ENCODE assay signal across 18 mouse cellular contexts in genomic region chr10:46692661-46693060, GRCm38 (mm10).
DNase-seq lines count a peak whose midpoint lies in the region; TF ChIP-seq lines count a peak whose summit lies in the region.
"Had no signal": no experiment of that assay in that cellular context is flagged by ENCODE, and none has a peak within 500 bp of the region (broad histone marks: within the 10 kb centered on the region; RNA-seq: fewer than 3 reads in every experiment).

No protein-coding gene starts in this region.

- TF ChIP-seq CTCF in CH12.LX (conservative IDR thresholded peaks at IDR 0.05 in 1 of 2, IDR thresholded peaks at IDR 0.05 in 1 of 2; ENCODE audit: low read depth in 2 of 2, low read length in 2 of 2), result no peak

- no peak overlapping the region for H3K4me3 ChIP-seq in CH12.LX (replicated peaks in 1 of 3; ENCODE audit: low read depth in 2 of 3, low read length in 2 of 3, poor library complexity in 1 of 3)

- peak; percentile 10 for DNase-seq in A20 (ENCODE audit: low read depth, low spot score)
- DNase-seq in CH12.LX (ENCODE audit: extremely low read depth), result no peak
- DNase-seq in adrenal gland, postnatal 10 days, result no peak
- no peak for DNase-seq in heart, postnatal 4 days
- DNase-seq: adrenal gland, adult 2 months; adrenal gland, adult 8-10 months; adrenal gland, postnatal 14 days; adrenal gland, postnatal 25 days; adrenal gland, postnatal 36 days; B cell, adult 2 months; cerebellum, adult 11 months; cerebellum, adult 11-12 months; cerebellum, adult 18-20 months; cerebellum, adult 2 months; cerebellum, adult 8-10 months; cerebellum, adult 9-10 months had no signal

- H3K27ac ChIP-seq in CH12.LX (ENCODE audit: insufficient read depth, low read depth), result no peak overlapping the region

- H3K79me2 ChIP-seq in CH12.LX (replicated peaks; ENCODE audit: control insufficient read depth, extremely low read depth, insufficient read depth, poor library complexity, severe bottlenecking), result no peaks in the 10 kb centered on the region

- TF ChIP-seq POLR2A in CH12.LX (IDR thresholded peaks at IDR 0.05; ENCODE audit: low read depth, low read length), result no peak

- dilution Hi-C loops in CH12.LX (cut with MboI; ENCODE audit: extremely low pct_ligation_motif_present, extremely low pct_unique_long_range_greater_than_20kb, low sequenced_read_pairs), result no loop called here

- H3K36me3 ChIP-seq in CH12.LX (replicated peaks in 1 of 2; ENCODE audit: control insufficient read depth in 1 of 2, insufficient read depth in 1 of 2, low read length in 1 of 2), result no peaks in the 10 kb centered on the region
- H3K36me3 ChIP-seq: G1E had no signal

- H3K9me3 ChIP-seq in CH12.LX (replicated peaks; ENCODE audit: low read length), result no peaks in the 10 kb centered on the region
- H3K9me3 ChIP-seq: G1E had no signal

- H3K4me1 ChIP-seq in CH12.LX (ENCODE audit: control insufficient read depth in 1 of 2, insufficient read depth in 2 of 2), result peaks cover 4 to 11% of the 10 kb centered on the region in 2 experiments; a peak in 3 of 4 replicates

- no peak; the same call in 1 of the 2 replicates for TF ChIP-seq EP300 in CH12.LX (IDR thresholded peaks at IDR 0.05; ENCODE audit: low read length)

- TF ChIP-seq RAD21 in CH12.LX (IDR thresholded peaks at IDR 0.05; ENCODE audit: low read depth, low read length), result no peak

- H3K4me2 ChIP-seq in CH12.LX (ENCODE audit: insufficient read depth, low read depth, poor library complexity, severe bottlenecking), result no peak overlapping the region

- in situ Hi-C loops in CH12.LX (cut with MboI; ENCODE audit: low pct_ligation_motif_present, low pct_unique_long_range_greater_than_20kb, low sequenced_read_pairs), result no loop called here

- H3K9ac ChIP-seq in CH12.LX (ENCODE audit: insufficient read depth, low read depth), result no peak overlapping the region

- H3K27me3 ChIP-seq in CH12.LX (replicated peaks), result no peaks in the 10 kb centered on the region
- H3K27me3 ChIP-seq: Patski had no signal

TF ChIP-seq in CH12.LX, 34 proteins besides CTCF, POLR2A, EP300 and RAD21:
- TF ChIP-seq ZNF384 (IDR thresholded peaks at IDR 0.05; ENCODE audit: low read depth, low read length) (peak; percentile 93), TBP (conservative IDR thresholded peaks at IDR 0.05; ENCODE audit: low read depth, low read length) (no peak)
